Mouse (Mus musculus): ENCODE measurements around the gene Mettl8. TPM values are rescaled to one million over a fixed set of nuclear protein-coding genes. Genes with fewer than 3 reads are reported as not detected.

The Mettl8 gene
- polyA plus RNA-seq, 1 experiment from 2014 or later = 15.4 TPM

GRCm38 (mm10) chr2:71025576-71026315, 29.6 kb downstream of the Mettl8 start:
- Histone ChIP-seq H3K27me3 (ENCODE audit: control insufficient read depth, insufficient read depth, low read depth, low read length) (no peaks in the 10 kb centered on the region), H3K27ac (ENCODE audit: low read length) (no peak overlapping the region), H3K9me3 (ENCODE audit: control insufficient read depth, low read length) (no peaks in the 10 kb centered on the region), H3K36me3 (ENCODE audit: control insufficient read depth, insufficient read depth, low read length) (no peaks in the 10 kb centered on the region), H3K4me2 (ENCODE audit: low read depth, low read length) (no peak overlapping the region), H3K4me1 (replicated peaks; ENCODE audit: control insufficient read depth, insufficient read depth, low read length) (peaks cover 4% of the 10 kb centered on the region), H3K9ac (ENCODE audit: low read length) (no peak overlapping the region), H3K4me3 (ENCODE audit: low read length) (no peak overlapping the region)
- 36% methylated on average over 12 of the region's 12 CpGs for WGBS
- no peak for ATAC-seq (ENCODE audit: low read depth)

- Histone ChIP-seq H3K4me2 (ENCODE audit: low read depth, low read length) (no peak overlapping the region), H3K9me3 (ENCODE audit: control insufficient read depth, low read length) (no peaks in the 10 kb centered on the region), H3K36me3 (ENCODE audit: control insufficient read depth, insufficient read depth, low read length) (no peaks in the 10 kb centered on the region), H3K4me1 (replicated peaks; ENCODE audit: control insufficient read depth, insufficient read depth, low read length) (peaks cover 4% of the 10 kb centered on the region), H3K27me3 (ENCODE audit: control insufficient read depth, insufficient read depth, low read depth, low read length) (no peaks in the 10 kb centered on the region), H3K27ac (ENCODE audit: low read length) (no peak overlapping the region), H3K9ac (ENCODE audit: low read length) (no peak overlapping the region), H3K4me3 (ENCODE audit: low read length) (no peak overlapping the region)
- no peak for ATAC-seq (ENCODE audit: low read depth)
- WGBS = 88% methylated on average over 6 of the region's 6 CpGs
Measured at GRCm38 (mm10) chr2:71023986-71024385, 31.4 kb downstream of the Mettl8 start.

- no peaks in the 10 kb centered on the region for H3K27me3 ChIP-seq (ENCODE audit: control insufficient read depth, insufficient read depth, low read depth, low read length)
- H3K4me3 ChIP-seq (ENCODE audit: low read length) = no peak overlapping the region
- no peak overlapping the region for H3K9ac ChIP-seq (ENCODE audit: low read length)
- no peak overlapping the region for H3K27ac ChIP-seq (ENCODE audit: low read length)
- no peaks in the 10 kb centered on the region for H3K9me3 ChIP-seq (ENCODE audit: control insufficient read depth, low read length)
- no peak for ATAC-seq (ENCODE audit: low read depth)
- no peaks in the 10 kb centered on the region for H3K36me3 ChIP-seq (ENCODE audit: control insufficient read depth, insufficient read depth, low read length)
- peaks cover 4% of the 10 kb centered on the region for H3K4me1 ChIP-seq (replicated peaks; ENCODE audit: control insufficient read depth, insufficient read depth, low read length)
- WGBS = 92% methylated on average over 6 of the region's 6 CpGs
- no peak overlapping the region for H3K4me2 ChIP-seq (ENCODE audit: low read depth, low read length)
Measured at GRCm38 (mm10) chr2:71022991-71023390, 32.4 kb downstream of the Mettl8 start.

GRCm38 (mm10) chr2:71020674-71021073, 34.7 kb downstream of the Mettl8 start:
- no peaks in the 10 kb centered on the region for H3K27me3 ChIP-seq (ENCODE audit: control insufficient read depth, insufficient read depth, low read depth, low read length)
- no peak overlapping the region for H3K4me3 ChIP-seq (ENCODE audit: low read length)
- 69% methylated on average over 8 of the region's 8 CpGs for WGBS
- no peaks in the 10 kb centered on the region for H3K36me3 ChIP-seq (ENCODE audit: control insufficient read depth, insufficient read depth, low read length)
- no peaks in the 10 kb centered on the region for H3K9me3 ChIP-seq (ENCODE audit: control insufficient read depth, low read length)
- H3K27ac ChIP-seq (ENCODE audit: low read length) = no peak overlapping the region
- ATAC-seq (ENCODE audit: low read depth) = no peak
- H3K4me2 ChIP-seq (ENCODE audit: low read depth, low read length) = no peak overlapping the region
- no peak overlapping the region for H3K9ac ChIP-seq (ENCODE audit: low read length)
- H3K4me1 ChIP-seq (replicated peaks; ENCODE audit: control insufficient read depth, insufficient read depth, low read length) = no peaks in the 10 kb centered on the region

- 73% methylated on average over 8 of the region's 8 CpGs for whole genome bisulfite sequencing
- Histone ChIP-seq H3K36me3 (ENCODE audit: control insufficient read depth, insufficient read depth, low read length) (no peaks in the 10 kb centered on the region), H3K27me3 (ENCODE audit: control insufficient read depth, insufficient read depth, low read depth, low read length) (no peaks in the 10 kb centered on the region), H3K27ac (ENCODE audit: low read length) (no peak overlapping the region), H3K4me3 (ENCODE audit: low read length) (no peak overlapping the region), H3K4me1 (replicated peaks; ENCODE audit: control insufficient read depth, insufficient read depth, low read length) (no peaks in the 10 kb centered on the region), H3K9me3 (ENCODE audit: control insufficient read depth, low read length) (no peaks in the 10 kb centered on the region), H3K9ac (ENCODE audit: low read length) (no peak overlapping the region), H3K4me2 (ENCODE audit: low read depth, low read length) (no peak overlapping the region)
- ATAC-seq (ENCODE audit: low read depth) = no peak
Measured at GRCm38 (mm10) chr2:71019704-71020375, 35.5 kb downstream of the Mettl8 start.

- Histone ChIP-seq H3K4me1 (replicated peaks; ENCODE audit: control insufficient read depth, insufficient read depth, low read length) (no peaks in the 10 kb centered on the region), H3K9me3 (ENCODE audit: control insufficient read depth, low read length) (no peaks in the 10 kb centered on the region), H3K36me3 (ENCODE audit: control insufficient read depth, insufficient read depth, low read length) (no peaks in the 10 kb centered on the region), H3K9ac (ENCODE audit: low read length) (no peak overlapping the region), H3K27me3 (ENCODE audit: control insufficient read depth, insufficient read depth, low read depth, low read length) (no peaks in the 10 kb centered on the region), H3K4me3 (ENCODE audit: low read length) (no peak overlapping the region), H3K27ac (ENCODE audit: low read length) (no peak overlapping the region), H3K4me2 (ENCODE audit: low read depth, low read length) (no peak overlapping the region)
- no peak for ATAC-seq (ENCODE audit: low read depth)
- WGBS = 59% methylated on average over 9 of the region's 9 CpGs
Measured at GRCm38 (mm10) chr2:71019277-71019676, 36.1 kb downstream of the Mettl8 start.

GRCm38 (mm10) chr2:71013521-71013920, 41.9 kb downstream of the Mettl8 start:
- 91% methylated on average over 7 of the region's 7 CpGs for WGBS
- Histone ChIP-seq H3K27me3 (ENCODE audit: control insufficient read depth, insufficient read depth, low read depth, low read length) (no peaks in the 10 kb centered on the region), H3K4me1 (replicated peaks; ENCODE audit: control insufficient read depth, insufficient read depth, low read length) (no peaks in the 10 kb centered on the region), H3K36me3 (ENCODE audit: control insufficient read depth, insufficient read depth, low read length) (no peaks in the 10 kb centered on the region), H3K4me2 (ENCODE audit: low read depth, low read length) (no peak overlapping the region), H3K27ac (ENCODE audit: low read length) (no peak overlapping the region), H3K9ac (ENCODE audit: low read length) (no peak overlapping the region), H3K9me3 (ENCODE audit: control insufficient read depth, low read length) (no peaks in the 10 kb centered on the region), H3K4me3 (ENCODE audit: low read length) (no peak overlapping the region)
- no peak for ATAC-seq (ENCODE audit: low read depth)

- Histone ChIP-seq H3K27ac (ENCODE audit: low read length) (no peak overlapping the region), H3K4me1 (replicated peaks; ENCODE audit: control insufficient read depth, insufficient read depth, low read length) (no peaks in the 10 kb centered on the region), H3K4me2 (ENCODE audit: low read depth, low read length) (no peak overlapping the region), H3K9me3 (ENCODE audit: control insufficient read depth, low read length) (no peaks in the 10 kb centered on the region), H3K27me3 (ENCODE audit: control insufficient read depth, insufficient read depth, low read depth, low read length) (no peaks in the 10 kb centered on the region), H3K4me3 (ENCODE audit: low read length) (no peak overlapping the region), H3K36me3 (ENCODE audit: control insufficient read depth, insufficient read depth, low read length) (no peaks in the 10 kb centered on the region), H3K9ac (ENCODE audit: low read length) (no peak overlapping the region)
- no peak for ATAC-seq (ENCODE audit: low read depth)
- 96% methylated on average over 1 of the region's 1 CpGs for WGBS
Measured at GRCm38 (mm10) chr2:71011816-71012215, 43.6 kb downstream of the Mettl8 start.

GRCm38 (mm10) chr2:71004354-71004753, 51.0 kb downstream of the Mettl8 start:
- no peaks in the 10 kb centered on the region for H3K9me3 ChIP-seq (ENCODE audit: control insufficient read depth, low read length)
- H3K4me2 ChIP-seq (ENCODE audit: low read depth, low read length) = no peak overlapping the region
- no peak overlapping the region for H3K4me3 ChIP-seq (ENCODE audit: low read length)
- no peak overlapping the region for H3K27ac ChIP-seq (ENCODE audit: low read length)
- 55% methylated on average over 4 of the region's 4 CpGs for WGBS
- H3K4me1 ChIP-seq (replicated peaks; ENCODE audit: control insufficient read depth, insufficient read depth, low read length) = no peaks in the 10 kb centered on the region
- no peaks in the 10 kb centered on the region for H3K36me3 ChIP-seq (ENCODE audit: control insufficient read depth, insufficient read depth, low read length)
- no peak overlapping the region for H3K9ac ChIP-seq (ENCODE audit: low read length)
- no peaks in the 10 kb centered on the region for H3K27me3 ChIP-seq (ENCODE audit: control insufficient read depth, insufficient read depth, low read depth, low read length)
- no peak for ATAC-seq (ENCODE audit: low read depth)
